Mouse (Mus musculus): ENCODE measurements around the gene Cenps.
"Not testable (repeated sequence)": the region's sequence is repeated elsewhere in the genome, so short reads cannot be mapped to it uniquely, and the experiment has no call there.

Gene Cenps

DNA sequence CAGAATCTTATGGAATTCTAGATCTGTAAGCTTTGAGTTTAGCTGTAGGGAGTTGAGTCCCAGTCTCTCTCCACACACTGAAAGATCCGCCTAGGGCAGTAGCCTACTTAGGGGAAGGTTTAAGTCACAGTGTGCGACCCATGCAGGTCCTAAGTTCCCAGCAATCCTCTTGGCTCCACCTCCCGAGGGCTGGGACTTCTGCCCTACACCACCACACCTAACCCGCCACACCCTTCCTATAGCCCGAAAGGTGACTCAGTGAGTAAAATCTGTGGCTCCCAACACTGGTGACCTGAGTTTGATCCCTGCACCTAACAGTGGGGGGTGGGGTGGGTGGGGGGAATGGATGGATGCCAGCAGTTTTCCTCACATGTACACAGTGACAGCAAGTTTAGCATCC is 14.0 kb downstream of the Cenps start:
- in situ Hi-C loops (cut with MboI, MseI): no loop called here

DNA sequence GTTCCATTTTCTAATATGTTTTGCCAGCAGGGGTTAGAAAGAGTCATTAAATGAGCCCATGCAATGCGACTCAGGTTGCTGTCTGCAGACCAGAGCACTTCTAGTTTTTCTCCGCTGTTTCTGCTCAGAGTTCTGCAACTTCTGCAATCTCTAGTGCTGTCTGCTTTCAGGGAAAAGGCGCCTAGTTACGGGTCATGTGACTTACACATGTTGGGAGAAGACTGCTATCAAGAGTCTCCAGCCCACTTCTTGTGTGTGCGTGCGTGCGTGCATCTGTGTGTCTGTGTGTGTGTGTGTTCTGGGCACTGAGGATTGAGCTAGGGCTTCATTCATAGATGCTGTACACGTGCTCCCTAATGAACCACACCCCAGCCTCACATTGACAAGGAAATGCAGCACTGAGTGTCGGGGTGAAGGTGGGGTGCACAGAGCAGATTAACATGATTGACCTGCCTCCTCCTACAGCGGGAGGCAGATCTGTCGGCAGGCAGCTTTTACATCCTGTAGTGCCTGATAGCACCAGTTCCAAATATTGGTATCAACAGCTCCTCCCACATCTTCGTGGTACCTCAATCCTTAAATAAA is 17.4 kb downstream of the Cenps start:
- in situ Hi-C loops (cut with MboI, MseI): not testable (repeated sequence)

DNA sequence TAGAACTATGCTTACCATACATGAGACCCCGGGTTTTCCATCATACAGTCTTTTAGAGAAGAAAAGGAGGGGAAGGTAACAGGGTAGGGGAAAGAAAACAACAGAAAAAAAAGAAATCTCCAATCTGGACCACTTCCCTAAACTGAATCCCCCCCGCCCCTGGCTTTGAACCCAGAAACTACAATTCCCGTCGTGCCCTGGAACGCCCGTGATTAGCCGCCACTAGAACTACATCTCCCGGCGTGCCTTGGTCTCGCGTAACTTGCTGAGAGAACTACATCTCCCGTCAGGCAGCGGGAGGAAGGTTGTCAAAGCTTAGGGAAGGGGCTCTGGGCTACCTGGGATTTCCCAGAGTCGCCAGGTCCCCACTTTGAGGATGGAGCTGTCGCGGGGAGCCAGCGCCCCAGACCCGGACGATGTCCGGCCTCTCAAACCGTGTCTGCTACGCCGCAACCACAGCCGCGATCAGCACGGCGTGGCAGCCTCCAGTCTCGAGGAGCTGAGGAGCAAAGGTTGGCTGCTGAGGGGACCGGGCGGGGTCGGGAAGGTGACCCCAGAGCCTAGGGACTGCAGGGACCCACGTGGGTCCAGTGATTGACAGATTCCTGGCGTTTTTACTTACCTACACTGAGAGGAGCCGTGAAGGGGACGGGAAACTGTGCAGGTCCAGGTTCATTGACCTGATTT is 33.4 kb downstream of the Cenps start, which contains the start of gene Dffa:
TSS of gene Dffa (plus strand) at position 272 of the 687 bp plus-strand sequence.
- in situ Hi-C loops (cut with MboI, MseI): no loop called here

DNA sequence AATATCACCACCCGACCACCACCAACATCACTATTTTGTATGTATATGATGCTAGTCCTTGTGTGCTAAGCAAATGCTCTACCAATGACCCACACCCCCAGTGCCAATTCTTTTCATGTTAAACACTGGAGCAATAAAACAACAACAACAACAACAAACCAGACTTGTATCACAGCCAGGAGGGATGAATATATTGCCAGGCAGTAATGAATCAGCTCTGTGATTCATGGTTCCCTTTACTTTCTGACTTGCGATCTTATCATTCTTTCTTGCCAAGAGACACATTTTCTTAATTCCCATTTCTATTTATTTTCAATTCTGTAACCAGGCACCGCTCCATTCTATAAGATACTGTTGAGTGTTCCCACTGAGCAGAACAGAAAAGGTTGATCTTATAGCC is 36.0 kb downstream of the Cenps start:
- in situ Hi-C loops (cut with MboI, MseI): no loop called here

DNA sequence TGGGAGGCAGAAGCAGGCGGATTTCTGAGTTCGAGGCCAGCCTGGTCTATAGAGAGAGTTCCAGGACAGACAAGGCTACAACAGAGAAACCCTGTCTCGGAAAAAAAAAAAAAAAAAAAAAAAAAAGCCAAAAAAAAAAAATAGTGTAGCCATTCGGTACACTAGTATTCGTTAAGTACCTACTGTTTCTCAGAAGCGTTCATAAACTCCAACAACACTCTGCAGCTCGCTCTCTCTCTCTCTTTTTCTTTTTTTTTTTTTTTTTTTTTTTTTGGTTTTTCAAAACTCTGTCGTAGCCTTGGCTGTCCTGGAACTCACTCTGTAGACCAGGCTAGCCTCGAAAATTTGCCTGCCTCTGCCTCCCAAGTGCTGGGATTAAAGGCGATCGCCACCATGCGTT is 37.0 kb downstream of the Cenps start:
- in situ Hi-C loops (cut with MboI, MseI): not testable (repeated sequence)

DNA sequence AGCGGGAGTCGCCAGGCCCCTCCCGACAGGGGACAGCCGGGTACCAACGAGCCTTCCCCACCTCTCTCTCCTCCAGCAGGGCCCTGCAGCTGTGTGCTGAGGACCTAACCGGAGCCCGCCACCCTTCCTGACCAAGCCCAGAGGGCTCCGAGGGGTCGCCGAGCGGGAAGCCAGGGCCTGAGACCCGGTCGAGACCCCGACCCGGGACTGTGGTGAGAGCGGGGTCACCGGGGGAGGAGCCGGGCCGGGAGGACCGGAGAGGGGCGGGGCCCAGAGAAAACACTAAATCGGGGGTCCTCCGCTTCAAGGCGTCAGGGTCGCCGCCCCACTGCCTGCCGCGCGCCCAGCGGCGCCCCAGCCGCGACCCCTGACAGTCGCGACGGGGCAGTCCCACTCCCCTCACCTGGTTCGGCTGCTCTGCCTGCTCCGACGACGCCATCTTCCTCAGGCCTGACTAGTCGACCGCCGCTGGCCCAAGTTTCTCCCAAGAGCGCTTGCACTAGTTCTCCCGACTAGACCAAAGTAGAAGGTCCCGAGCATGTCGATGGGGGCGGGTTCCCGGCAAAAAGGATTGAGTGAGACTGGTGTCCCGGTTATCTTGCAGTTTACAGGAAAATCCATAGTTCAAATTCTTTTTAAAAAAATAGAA is 37.9 kb downstream of the Cenps start, which contains the start of gene Pex14:
TSS of gene Pex14 (minus strand) at position 508 of the 649 bp plus-strand sequence.
- in situ Hi-C loops (cut with MboI, MseI): no loop called here

DNA sequence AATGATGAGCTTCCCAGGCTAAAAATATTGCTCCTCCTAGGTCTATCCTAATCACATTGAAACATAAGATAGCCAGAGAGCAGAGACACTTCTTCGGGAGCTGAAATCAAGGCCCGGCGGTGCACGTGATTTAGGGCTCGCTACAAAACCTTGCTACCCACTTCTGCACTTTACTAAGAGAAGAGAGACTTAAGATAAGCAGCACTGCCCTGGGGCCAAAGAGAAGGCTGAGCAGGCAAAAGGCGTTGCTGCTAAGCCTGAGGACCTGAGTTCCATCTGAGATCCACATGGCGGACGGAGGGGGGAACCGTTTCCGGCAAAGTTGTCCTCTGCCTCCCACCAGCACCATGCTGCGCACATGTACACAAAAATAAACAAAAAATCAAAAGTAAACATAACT is 38.9 kb downstream of the Cenps start:
- in situ Hi-C loops (cut with MboI, MseI): no loop called here

DNA sequence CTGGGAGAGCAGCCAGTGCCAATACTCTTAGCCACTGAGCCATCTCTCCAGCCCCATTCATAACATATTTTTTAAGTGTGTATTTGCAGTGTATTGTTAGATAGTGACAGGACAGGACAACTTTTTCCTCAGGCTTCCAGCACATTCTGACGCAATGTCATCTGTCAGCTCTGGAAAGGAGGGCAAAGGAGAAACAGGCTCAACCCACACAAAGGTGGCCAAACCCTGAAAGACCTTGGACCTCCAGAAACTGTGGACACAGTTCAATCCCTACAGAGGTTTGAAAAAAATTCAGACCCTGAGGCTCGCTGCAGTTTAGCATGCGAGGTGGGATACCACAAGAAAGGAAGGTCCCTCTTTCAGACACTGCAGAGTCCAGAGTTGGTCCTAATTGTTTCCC is 39.5 kb downstream of the Cenps start:
- in situ Hi-C loops (cut with MboI, MseI): no loop called here

DNA sequence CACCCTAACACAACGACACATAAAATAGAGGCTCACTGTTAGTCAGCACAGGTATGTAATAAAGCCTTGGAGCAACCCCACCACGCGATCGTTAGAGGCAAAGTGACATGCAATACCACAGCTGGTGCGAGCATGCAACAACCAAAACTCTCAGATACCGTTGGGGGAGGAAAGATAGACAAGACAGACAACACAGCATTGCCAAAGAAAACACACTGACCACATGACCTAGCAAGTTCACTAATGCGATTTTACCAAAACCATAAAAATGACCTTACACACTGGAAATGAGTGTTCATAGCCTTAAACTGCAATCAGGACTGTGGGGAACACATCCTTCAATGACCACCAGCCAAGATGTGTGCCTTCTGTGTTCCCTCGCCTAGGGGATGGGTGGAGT is 46.1 kb downstream of the Cenps start:
- in situ Hi-C loops (cut with MboI, MseI): no loop called here

DNA sequence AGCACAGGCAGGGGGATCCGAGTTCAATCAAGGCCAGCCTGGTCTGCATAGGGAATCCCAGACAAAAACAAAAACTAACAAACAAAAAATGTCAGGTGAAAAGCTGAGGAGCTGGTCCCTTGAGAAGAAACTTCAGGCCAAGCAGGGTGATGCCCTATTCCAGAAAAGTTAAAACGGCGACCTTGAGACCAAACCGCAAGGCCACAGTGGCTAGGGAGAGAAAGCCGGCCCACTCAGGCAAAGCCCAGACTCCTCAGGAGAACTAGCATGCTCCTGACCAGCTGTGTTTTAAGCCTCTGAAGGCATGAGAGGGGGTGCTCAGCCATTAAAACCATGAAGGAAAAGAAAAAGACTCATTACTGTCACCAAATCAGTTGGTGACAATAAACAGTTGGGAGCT is 52.0 kb downstream of the Cenps start:
- in situ Hi-C loops (cut with MboI, MseI): no loop called here

DNA sequence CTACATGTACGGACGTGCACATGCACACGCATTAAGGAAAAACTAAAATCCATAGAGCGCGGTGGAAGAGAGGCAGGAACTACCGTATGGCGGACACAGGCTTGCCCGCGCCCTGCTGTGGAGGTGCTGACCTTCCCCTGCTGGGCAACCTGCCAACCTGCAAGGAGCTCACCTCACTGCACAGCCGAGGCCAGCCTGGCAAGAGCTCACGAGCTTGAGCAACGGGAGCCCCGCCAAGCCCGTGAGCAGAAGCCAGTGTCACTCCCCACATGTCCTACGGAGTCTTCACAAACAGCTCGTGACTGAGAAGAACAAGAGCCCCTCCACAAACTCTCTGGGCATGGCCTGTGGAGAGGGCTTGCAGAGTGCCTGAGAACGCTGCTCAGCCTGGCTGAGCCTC is 55.9 kb downstream of the Cenps start:
- in situ Hi-C loops (cut with MboI, MseI): no loop called here

DNA sequence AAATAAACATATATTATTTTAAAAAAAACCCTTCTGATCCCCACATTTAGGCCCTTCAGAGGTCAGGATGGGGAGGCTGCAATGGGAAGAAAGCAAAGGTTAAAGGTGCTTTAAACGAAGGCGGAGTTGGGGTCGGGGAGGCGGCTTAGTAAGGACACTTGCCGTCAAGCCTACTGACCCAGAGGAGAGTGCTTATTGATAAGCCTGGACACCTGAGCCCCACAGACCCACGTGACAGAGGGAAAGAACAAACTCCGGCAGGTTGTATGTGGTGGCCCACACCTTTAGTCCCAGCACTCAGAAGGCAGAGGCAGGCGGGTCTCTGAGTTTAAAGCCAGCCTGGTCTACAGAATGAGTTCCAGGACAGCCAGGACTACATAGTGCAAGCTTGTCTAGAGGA is 57.3 kb downstream of the Cenps start:
- in situ Hi-C loops (cut with MboI, MseI): no loop called here

DNA sequence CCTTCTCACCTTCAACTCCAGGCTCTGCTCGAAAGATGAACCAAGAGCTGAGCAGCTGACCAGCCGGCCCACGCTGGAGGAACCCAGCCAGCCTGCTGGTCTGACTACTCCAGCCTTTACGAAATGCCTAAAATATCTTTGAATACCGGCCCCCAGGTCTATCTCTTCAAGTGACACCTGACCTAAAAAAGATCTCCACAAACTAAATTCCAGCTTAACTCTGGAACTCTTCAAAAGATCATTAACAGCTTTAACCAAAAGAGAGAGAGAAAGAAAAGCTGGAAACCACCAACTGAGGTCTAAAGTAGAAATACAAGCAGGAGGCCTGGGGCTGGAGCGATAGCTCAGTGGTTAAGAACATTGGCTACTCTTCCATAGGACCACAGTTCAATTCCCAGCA is 57.8 kb downstream of the Cenps start:
- in situ Hi-C loops (cut with MboI, MseI): no loop called here

DNA sequence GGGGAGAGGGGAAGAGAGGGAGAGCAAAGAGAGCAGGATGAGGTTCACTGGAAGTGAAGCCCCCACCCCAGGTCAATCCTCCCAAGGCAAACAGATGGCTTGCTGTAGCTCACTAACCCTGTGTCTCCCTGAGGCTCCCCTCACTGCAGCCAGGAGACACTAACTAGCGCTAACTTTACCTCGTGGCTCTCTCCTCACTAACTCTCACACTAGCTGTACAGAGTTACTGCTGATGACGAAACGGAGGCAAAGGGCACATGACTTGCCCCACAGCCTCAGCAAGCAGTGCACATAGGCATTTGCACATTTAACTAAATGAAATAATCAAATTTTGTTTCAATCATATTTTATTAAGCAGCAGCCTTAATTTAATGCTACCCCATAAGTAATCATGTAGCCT is 59.2 kb downstream of the Cenps start:
- in situ Hi-C loops (cut with MboI, MseI): no loop called here

Measured in regulatory T cell (primary cell).